Comparison of ENCODE assay signal across 23 mouse cellular contexts in genomic region chr16:30081498-30081897, GRCm38 (mm10). TPM values are rescaled to one million over a fixed set of nuclear protein-coding genes. Genes with fewer than 3 reads are reported as not detected.
DNase-seq lines count a peak whose midpoint lies in the region; ATAC-seq lines count a peak whose summit lies in the region.
"Had no signal": no experiment of that assay in that cellular context is flagged by ENCODE, and none has a peak within 500 bp of the region (broad histone marks: within the 10 kb centered on the region; RNA-seq: fewer than 3 reads in every experiment).

No protein-coding gene starts in this region.

- no peaks in the 10 kb centered on the region for H3K36me3 ChIP-seq in intestine, embryonic 14.5 days (ENCODE audit: control insufficient read depth, insufficient read depth, low read length)
- H3K36me3 ChIP-seq in intestine, embryonic 16.5 days (ENCODE audit: control insufficient read depth, insufficient read depth, low read length) = no peaks in the 10 kb centered on the region
- no peaks in the 10 kb centered on the region for H3K36me3 ChIP-seq in limb, embryonic 10.5 days
- H3K36me3 ChIP-seq: embryonic facial prominence, embryonic 15.5 days; forebrain, embryonic 15.5 days; heart, embryonic 13.5 days; hindbrain, embryonic 13.5 days; liver, embryonic 13.5 days; midbrain, embryonic 13.5 days had no signal

- H3K4me1 ChIP-seq in intestine, embryonic 14.5 days (replicated peaks; ENCODE audit: control insufficient read depth, insufficient read depth, low read length) = peaks cover 20% of the 10 kb centered on the region
- peaks cover 8% of the 10 kb centered on the region for H3K4me1 ChIP-seq in intestine, embryonic 16.5 days (ENCODE audit: control insufficient read depth, insufficient read depth, low read length)
- peaks cover 30% of the 10 kb centered on the region for H3K4me1 ChIP-seq in limb, embryonic 10.5 days
- H3K4me1 ChIP-seq: forebrain, embryonic 15.5 days; hindbrain, embryonic 13.5 days; midbrain, embryonic 13.5 days had no signal

- 0 out of 2 replicates have a peak overlapping the region, but pooled peaks have one; percentile 14 for H3K27ac ChIP-seq in intestine, embryonic 14.5 days (ENCODE audit: low read depth)
- H3K27ac ChIP-seq in intestine, embryonic 16.5 days (ENCODE audit: low read length) = no peak overlapping the region
- H3K27ac ChIP-seq in limb, embryonic 10.5 days = peak overlapping the region; percentile 42; the same call in 1 of the 2 replicates
- H3K27ac ChIP-seq: embryonic facial prominence, embryonic 15.5 days; forebrain, embryonic 15.5 days; heart, embryonic 13.5 days; hindbrain, embryonic 13.5 days; liver, embryonic 13.5 days; midbrain, embryonic 13.5 days had no signal

- H3K4me3 ChIP-seq in intestine, embryonic 14.5 days (ENCODE audit: low read depth, low read length) = no peak overlapping the region
- H3K4me3 ChIP-seq in intestine, embryonic 16.5 days (ENCODE audit: low read length) = no peak overlapping the region
- no peak overlapping the region for H3K4me3 ChIP-seq in limb, embryonic 10.5 days
- H3K4me3 ChIP-seq: embryonic facial prominence, embryonic 15.5 days; forebrain, embryonic 15.5 days; heart, embryonic 13.5 days; hindbrain, embryonic 13.5 days; liver, embryonic 13.5 days; megakaryocyte, embryonic 14.5 days; midbrain, embryonic 13.5 days had no signal

- H3K9me3 ChIP-seq in intestine, embryonic 14.5 days (ENCODE audit: control insufficient read depth, low read length) = no peaks in the 10 kb centered on the region
- no peaks in the 10 kb centered on the region for H3K9me3 ChIP-seq in intestine, embryonic 16.5 days (ENCODE audit: control insufficient read depth, low read length)
- no peaks in the 10 kb centered on the region for H3K9me3 ChIP-seq in limb, embryonic 10.5 days (replicated peaks)
- H3K9me3 ChIP-seq: embryonic facial prominence, embryonic 15.5 days; forebrain, embryonic 15.5 days; heart, embryonic 13.5 days; hindbrain, embryonic 13.5 days; liver, embryonic 13.5 days; midbrain, embryonic 13.5 days had no signal

- no peak for DNase-seq in intestine, embryonic 14.5 days (ENCODE audit: low spot score)
- DNase-seq in ovary, adult 18-20 months (ENCODE audit: low spot score) = peak; percentile 70
- no peak for DNase-seq in ovary, postnatal 10 days (ENCODE audit: low spot score)
- DNase-seq in adrenal gland, postnatal 14 days = peak; percentile 31
- DNase-seq in limb, embryonic 10.5 days (ENCODE audit: low spot score) = no peak
- DNase-seq in right cerebral cortex, postnatal 25 days = no peak
- DNase-seq: B cell, adult 2 months; cerebellum, adult 2 months; cerebellum, postnatal 25 days; gastrocnemius, postnatal 14 days; heart, adult 18-20 months; liver, embryonic 13.5 days; lung, embryonic 14.5 days; right cerebral cortex, adult 18-20 months; thymus, postnatal 14 days had no signal

- no peak for ATAC-seq in intestine, embryonic 14.5 days (replicated peaks; ENCODE audit: low FRiP score, low TSS enrichment, low read depth)
- ATAC-seq in intestine, embryonic 16.5 days = no peak
- no peak for ATAC-seq in megakaryocyte progenitor cell, adult 5-6 weeks (replicated peaks; ENCODE audit: poor library complexity)
- ATAC-seq: forebrain, embryonic 15.5 days had no signal

- WGBS in intestine, embryonic 14.5 days = 38% methylated on average over 4 of the region's 4 CpGs
- WGBS in intestine, embryonic 16.5 days = 54% methylated on average over 4 of the region's 4 CpGs
- 67% methylated on average over 4 of the region's 4 CpGs for WGBS in limb, embryonic 10.5 days

- H3K27me3 ChIP-seq in intestine, embryonic 14.5 days (replicated peaks; ENCODE audit: control insufficient read depth, insufficient read depth, low read length) = no peaks in the 10 kb centered on the region
- no peaks in the 10 kb centered on the region for H3K27me3 ChIP-seq in intestine, embryonic 16.5 days (replicated peaks; ENCODE audit: control insufficient read depth, insufficient read depth, low read length)
- no peaks in the 10 kb centered on the region for H3K27me3 ChIP-seq in limb, embryonic 10.5 days (ENCODE audit: low read depth, poor library complexity, severe bottlenecking)
- H3K27me3 ChIP-seq: embryonic facial prominence, embryonic 15.5 days; forebrain, embryonic 15.5 days; liver, embryonic 13.5 days had no signal

- no peak overlapping the region for H3K9ac ChIP-seq in intestine, embryonic 14.5 days (ENCODE audit: low read length)
- H3K9ac ChIP-seq in intestine, embryonic 16.5 days (ENCODE audit: low read depth, low read length) = no peak overlapping the region
- H3K9ac ChIP-seq: embryonic facial prominence, embryonic 15.5 days; forebrain, embryonic 15.5 days; heart, embryonic 13.5 days; hindbrain, embryonic 13.5 days; liver, embryonic 13.5 days; lung, embryonic 14.5 days; midbrain, embryonic 13.5 days had no signal

- H3K4me2 ChIP-seq in intestine, embryonic 14.5 days (ENCODE audit: low read length) = no peak overlapping the region
- no peak overlapping the region for H3K4me2 ChIP-seq in intestine, embryonic 16.5 days (ENCODE audit: low read depth, low read length)
- H3K4me2 ChIP-seq: embryonic facial prominence, embryonic 15.5 days; forebrain, embryonic 15.5 days; heart, embryonic 13.5 days; hindbrain, embryonic 13.5 days; liver, embryonic 13.5 days; lung, embryonic 14.5 days; midbrain, embryonic 13.5 days had no signal

RNA-seq across cellular contexts. Expression of gene Hes1, which starts 17.3 kb away (rescaled TPM):
- polyA plus RNA-seq in intestine, embryonic 14.5 days (2014; fragmentation: Nextera tagmentation; extraction: Ambion mirVana) = 61.0 and 67.2 TPM in 2 replicates
- polyA plus RNA-seq in intestine, embryonic 16.5 days (2015; fragmentation: Nextera tagmentation; extraction: Ambion mirVana) = 25.9 and 36.1 TPM in 2 replicates
- total RNA-seq in adrenal gland, postnatal 14 days (2021) = 21.0 and 26.6 TPM in 2 replicates
- 39.5 and 45.5 TPM in 2 replicates for polyA plus RNA-seq in limb, embryonic 10.5 days (2016; fragmentation: Nextera tagmentation; extraction: Ambion mirVana)
- total RNA-seq in megakaryocyte progenitor cell, adult 5-6 weeks (2015) = 0.24 and 0.47 TPM in 2 replicates
- total RNA-seq in megakaryocyte progenitor cell, adult 5-6 weeks (2017) = 0.41 and 6.0 TPM in 2 replicates

Comparison
In these comparisons a context has a peak if more than half of its experiments do, and no peak if none do; other contexts are left out.
1. DNase-seq: peak in ovary, adult 18-20 months (single experiment) and adrenal gland, postnatal 14 days (single experiment); none in intestine, embryonic 14.5 days (single experiment), ovary, postnatal 10 days (single experiment), limb, embryonic 10.5 days (single experiment) and right cerebral cortex, postnatal 25 days (single experiment).